Mouse (Mus musculus) lung, adult 2 months (tissue): ENCODE results near the gene Arhgap24. TPM values are rescaled to one million over a fixed set of nuclear protein-coding genes. Genes with fewer than 3 reads are reported as not detected.

Experiments used
- DNase-seq: peaks from one replicate; pipeline ENCODE4 v3.0.0; 2022
- H3K4me1 ChIP-seq: fragments of 200-500 bp; 2 replicates; pipeline ENCODE4 v1.6.1; 2011; ENCODE audit warnings: low read length; ENCODE audit not compliant: control insufficient read depth, insufficient read depth
- H3K4me3 ChIP-seq: fragments of 200-500 bp; replicated peaks from 2 replicates; pipeline ENCODE3; 2011; ENCODE audit warnings: low read depth, mild to moderate bottlenecking, control low read depth, low read length; ENCODE audit errors: extremely low read depth
- CTCF ChIP-seq: fragments of 200-500 bp; IDR thresholded peaks from 2 replicates; pipeline ENCODE4 v1.5.1; 2011; ENCODE audit warnings: mild to moderate bottlenecking, low read length, control low read depth; ENCODE audit not compliant: insufficient read depth
- POLR2A ChIP-seq: fragments of 200-500 bp; IDR thresholded peaks from 2 replicates; pipeline ENCODE4 v1.6.1; 2011; ENCODE audit warnings: low read depth, mild to moderate bottlenecking, control low read depth, low read length, borderline replicate concordance; ENCODE audit errors: extremely low read depth
- WGBS: fragments of 180-500 bp; shearing (Covaris S2); methylation state at CpG from one replicate; pipeline ENCODE4 v1.1.7; 2018; 5-methylcytosine and 5-hydroxymethylcytosine counted together
- polyA plus RNA-seq: library from polyadenylated mRNA; depleted of rRNA; stranded (reverse); fragments of >200 nt; gene quantifications from 2 replicates; pipeline ENCODE4 v1.2.3, GENCODE M21; 2012

Gene Arhgap24
- polyA plus RNA-seq, 1 experiment: 12.1 TPM

DNA sequence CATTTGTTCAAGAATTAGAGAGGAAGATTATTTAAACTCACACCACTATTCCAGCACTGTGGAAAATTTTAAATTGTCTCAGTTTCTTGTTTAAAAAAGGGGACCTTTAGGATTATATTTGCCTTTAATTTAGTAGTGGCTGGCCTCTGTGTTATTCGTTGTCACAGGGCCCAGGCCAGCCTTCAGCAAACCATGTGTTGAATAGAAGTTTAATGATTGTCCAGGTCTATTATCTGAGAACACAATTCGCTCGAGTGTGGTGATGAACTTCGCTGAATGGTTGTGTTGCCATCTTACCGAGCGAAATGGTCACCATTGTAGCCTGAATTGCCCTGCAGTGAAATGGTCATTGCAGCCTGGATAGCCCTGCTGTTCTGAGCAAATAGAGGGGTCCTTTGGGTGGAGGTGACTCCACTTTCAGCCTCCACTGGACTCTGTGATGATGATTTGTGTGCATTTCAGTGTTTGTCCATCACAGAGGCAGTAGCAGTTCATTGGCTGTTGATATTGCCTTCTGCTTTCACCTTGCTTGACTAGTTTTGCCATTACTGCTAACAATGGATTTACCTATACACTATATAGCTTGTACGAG is 329.3 kb downstream of the Arhgap24 start:
- WGBS: 81% methylated on average over 7 of the region's 7 CpGs
- no peak for TF ChIP-seq POLR2A
- no peak overlapping the region for H3K4me3 ChIP-seq
- H3K4me1 ChIP-seq: no peaks in the 10 kb centered on the region; the same call in 1 of the 2 replicates
- no peak for DNase-seq

DNA sequence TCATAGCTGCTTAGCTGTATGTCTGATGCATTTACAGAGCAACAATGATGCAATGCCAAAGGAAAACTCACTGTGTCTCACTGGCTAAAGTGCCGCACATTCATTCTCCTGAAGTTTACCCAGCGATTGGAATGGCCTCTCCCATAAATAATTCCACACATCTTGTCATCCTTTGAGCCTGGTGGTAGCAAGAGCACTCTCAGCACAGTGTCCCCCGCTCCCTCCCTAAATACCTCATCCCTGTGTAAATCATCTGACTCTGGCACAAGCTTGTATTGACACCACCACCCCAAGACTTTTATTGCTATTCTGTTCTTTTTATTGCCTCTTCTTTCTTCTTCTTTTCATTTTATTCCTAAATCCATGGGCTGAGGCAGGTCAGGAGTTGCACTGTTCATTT is 332.1 kb downstream of the Arhgap24 start:
- no peak overlapping the region for H3K4me3 ChIP-seq
- TF ChIP-seq POLR2A: no peak
- no peak for TF ChIP-seq CTCF
- WGBS: 68% methylated on average over 3 of the region's 3 CpGs

GRCm38 (mm10) chr5:102817641-102818040 is 336.4 kb downstream of the Arhgap24 start:
- Histone ChIP-seq H3K4me3 (no peak overlapping the region), H3K4me1 (no peaks in the 10 kb centered on the region)
- WGBS: 76% methylated on average over 7 of the region's 7 CpGs
- DNase-seq: no peak
- TF ChIP-seq CTCF (no peak), POLR2A (no peak)

More for the DNA sequence above, 332.1 kb downstream of the Arhgap24 start:
- no peak for DNase-seq
- no peaks in the 10 kb centered on the region for H3K4me1 ChIP-seq

- DNase-seq: no peak
Observed at GRCm38 (mm10) chr5:102825538-102825937, 344.3 kb downstream of the Arhgap24 start.

DNA sequence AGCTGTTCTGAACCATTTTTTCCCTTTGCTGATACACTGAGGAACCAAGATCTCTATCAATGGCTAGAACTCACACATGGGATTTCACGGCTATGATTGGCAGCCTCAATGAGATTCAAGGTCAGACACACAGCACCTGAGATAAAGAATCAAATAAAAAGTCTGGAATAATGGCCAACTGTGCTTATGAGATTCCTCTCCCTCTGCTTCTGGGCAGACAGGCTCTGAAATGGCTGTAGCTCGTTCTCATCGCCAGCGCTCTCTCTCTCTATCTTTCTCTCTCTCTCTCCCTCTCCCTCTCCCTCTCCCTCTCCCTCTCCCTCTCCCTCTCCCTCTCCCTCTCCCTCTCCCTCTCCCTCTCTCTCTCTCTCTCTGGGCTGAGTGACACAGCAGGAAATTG is 357.9 kb downstream of the Arhgap24 start:
- WGBS: 53% methylated on average over 4 of the region's 4 CpGs
- DNase-seq: no peak
- no peak overlapping the region for H3K4me3 ChIP-seq
- no peaks in the 10 kb centered on the region for H3K4me1 ChIP-seq
- TF ChIP-seq POLR2A: no peak
- no peak for TF ChIP-seq CTCF

More at GRCm38 (mm10) chr5:102825538-102825937, 344.3 kb downstream of the Arhgap24 start:
- Histone ChIP-seq H3K4me3 (no peak overlapping the region), H3K4me1 (no peaks in the 10 kb centered on the region)
- no peak for TF ChIP-seq POLR2A
- TF ChIP-seq CTCF: no peak
- 44% methylated on average over 8 of the region's 8 CpGs for WGBS

- no peaks in the 10 kb centered on the region for H3K4me1 ChIP-seq
- TF ChIP-seq CTCF (no peak), POLR2A (no peak)
- DNase-seq: no peak
- no peak overlapping the region for H3K4me3 ChIP-seq
- 44% methylated on average over 5 of the region's 5 CpGs for WGBS
Observed at GRCm38 (mm10) chr5:102843934-102844709, 362.9 kb downstream of the Arhgap24 start.

DNA sequence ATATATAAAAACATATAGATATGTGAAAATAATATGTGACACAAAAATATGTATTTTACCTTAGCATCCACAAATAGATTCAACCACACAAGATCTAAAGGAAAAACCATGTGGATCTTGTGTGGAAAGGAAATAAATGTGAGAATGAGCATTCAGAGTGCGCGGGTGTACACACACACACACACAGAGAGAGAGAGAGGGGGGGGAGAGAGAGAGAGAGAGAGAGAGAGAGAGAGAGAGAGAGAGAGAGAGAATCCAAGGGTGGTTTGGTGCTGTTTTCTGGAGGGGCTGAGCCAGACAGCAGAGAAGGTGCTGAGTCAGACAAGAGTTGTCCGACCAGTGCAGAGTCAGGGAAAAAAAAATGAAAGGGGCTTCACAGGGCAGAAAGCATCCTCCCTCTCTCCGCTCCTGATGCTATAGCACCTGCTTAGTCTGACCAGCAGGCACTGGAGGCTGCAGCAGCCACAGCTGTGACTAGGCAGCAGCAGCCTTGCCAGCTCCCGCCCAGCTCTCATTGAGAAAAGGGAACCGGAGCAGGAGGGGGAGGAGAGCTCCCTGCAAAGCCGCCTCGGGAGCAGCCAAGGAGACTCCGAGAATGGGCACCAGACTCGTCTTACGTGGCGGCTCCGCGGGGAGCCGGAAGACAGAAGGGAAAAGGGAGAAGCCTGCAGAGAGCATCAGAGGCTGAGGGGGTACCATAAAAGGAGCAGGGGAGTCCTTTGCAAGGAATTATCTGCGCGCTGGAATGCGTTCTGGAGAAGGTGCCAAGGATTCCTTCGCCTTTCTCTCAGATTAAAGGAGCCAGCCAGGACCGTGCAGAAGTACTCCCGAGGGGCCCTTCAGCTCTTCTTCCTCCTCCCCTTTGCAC is 363.8 kb downstream of the Arhgap24 start:
- no peak for TF ChIP-seq POLR2A
- no peak for TF ChIP-seq CTCF
- H3K4me1 ChIP-seq: no peaks in the 10 kb centered on the region
- DNase-seq: peak; percentile 62
- 3% methylated on average over 21 of the region's 21 CpGs for WGBS
- H3K4me3 ChIP-seq: peak overlapping the region; percentile 55

GRCm38 (mm10) chr5:102845800-102846199 is 364.6 kb downstream of the Arhgap24 start:
- Histone ChIP-seq H3K4me3 (no peak overlapping the region), H3K4me1 (no peaks in the 10 kb centered on the region)
- TF ChIP-seq POLR2A (no peak), CTCF (no peak)
- WGBS: 25% methylated on average over 11 of the region's 11 CpGs
- no peak for DNase-seq

DNA sequence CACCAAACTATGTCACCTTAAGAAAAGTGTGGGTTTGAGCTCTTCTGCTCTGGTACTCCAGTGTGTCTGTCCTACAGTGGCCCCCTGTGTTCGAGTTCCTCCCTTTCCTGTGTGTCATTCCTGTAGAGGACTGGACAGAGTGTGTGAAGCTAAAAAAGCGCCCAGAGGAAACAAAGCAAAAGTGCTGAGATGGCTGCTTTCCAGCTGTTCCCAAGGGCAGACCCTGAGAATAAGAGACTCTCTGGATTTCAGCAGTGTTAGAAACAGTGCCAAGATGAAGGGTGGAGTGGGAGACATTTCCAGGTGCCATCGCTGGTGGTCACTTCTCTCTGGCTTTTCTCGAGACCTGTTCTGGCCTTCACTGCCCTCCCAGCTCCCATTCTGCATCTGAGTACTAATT is 366.7 kb downstream of the Arhgap24 start:
- H3K4me1 ChIP-seq: no peaks in the 10 kb centered on the region
- no peak for TF ChIP-seq POLR2A
- TF ChIP-seq CTCF: no peak
- WGBS: 41% methylated on average over 4 of the region's 4 CpGs
- H3K4me3 ChIP-seq: no peak overlapping the region
- DNase-seq: no peak
